ENCODE assay signal across 8 mouse cellular contexts in genomic region chr8:110720685-110721598, GRCm38 (mm10). TPM values are rescaled to one million over a fixed set of nuclear protein-coding genes. Genes with fewer than 3 reads are reported as not detected.
DNase-seq lines count a peak whose midpoint lies in the region; ATAC-seq and TF ChIP-seq lines count a peak whose summit lies in the region.

TSS of gene Mtss1l (plus strand) at chr8:110721476.

- H3K9me3 ChIP-seq in CH12.LX (replicated peaks; ENCODE audit: low read length) = no peaks in the 10 kb centered on the region
- H3K9me3 ChIP-seq in heart, embryonic 14.5 days (ENCODE audit: control insufficient read depth, low read length) = no peaks in the 10 kb centered on the region
- H3K9me3 ChIP-seq in liver, embryonic 16.5 days (replicated peaks; ENCODE audit: control insufficient read depth, low read length) = no peaks in the 10 kb centered on the region

- in situ Hi-C loops in CH12.LX (cut with MboI; ENCODE audit: low pct_ligation_motif_present, low pct_unique_long_range_greater_than_20kb, low sequenced_read_pairs) = loop anchor here (5.0 kb wide), 1 partner anchor 84 kb away; no protein-coding TSS in a partner anchor

- dilution Hi-C loops in CH12.LX (cut with MboI; ENCODE audit: extremely low pct_ligation_motif_present, extremely low pct_unique_long_range_greater_than_20kb, low sequenced_read_pairs) = no loop called here

- H3K27me3 ChIP-seq in CH12.LX (replicated peaks) = no peaks in the 10 kb centered on the region
- no peaks in the 10 kb centered on the region for H3K27me3 ChIP-seq in heart, embryonic 14.5 days (ENCODE audit: control insufficient read depth, insufficient read depth, low read length)
- H3K27me3 ChIP-seq in liver, embryonic 16.5 days (ENCODE audit: control insufficient read depth, insufficient read depth, low read depth, low read length) = peaks cover 29% of the 10 kb centered on the region

- H3K79me2 ChIP-seq in CH12.LX (replicated peaks; ENCODE audit: control insufficient read depth, extremely low read depth, insufficient read depth, poor library complexity, severe bottlenecking) = no peaks in the 10 kb centered on the region

- no peak for TF ChIP-seq POLR2A in CH12.LX (IDR thresholded peaks at IDR 0.05; ENCODE audit: low read depth, low read length)
- TF ChIP-seq POLR2A in bone marrow, adult 2 months (IDR thresholded peaks at IDR 0.05; ENCODE audit: borderline replicate concordance, control insufficient read depth, low read depth, low read length) = no peak

- peak within 1 kb of the TSS; percentile 92 for H3K4me2 ChIP-seq in CH12.LX (ENCODE audit: insufficient read depth, low read depth, poor library complexity, severe bottlenecking)
- H3K4me2 ChIP-seq in heart, embryonic 14.5 days (ENCODE audit: low read length) = peak within 1 kb of the TSS; percentile 81
- H3K4me2 ChIP-seq in liver, embryonic 16.5 days (ENCODE audit: low read depth, low read length) = peak within 1 kb of the TSS; percentile 58

- no peak within 1 kb of the TSS for H3K27ac ChIP-seq in CH12.LX (ENCODE audit: insufficient read depth, low read depth)
- peak within 1 kb of the TSS; percentile 21; the same call in 1 of the 2 replicates for H3K27ac ChIP-seq in bone marrow, adult 2 months (ENCODE audit: control insufficient read depth, insufficient read depth, low read depth, low read length, poor library complexity)
- H3K27ac ChIP-seq in heart, embryonic 14.5 days (replicated peaks in 1 of 2; ENCODE audit: control insufficient read depth in 1 of 2, insufficient read depth in 1 of 2, low read depth in 2 of 2, low read length in 2 of 2) = peak within 1 kb of the TSS; percentile 73 to 94
- no peak within 1 kb of the TSS for H3K27ac ChIP-seq in liver, embryonic 16.5 days (ENCODE audit: low read length)

- peak; percentile 77 for ATAC-seq in heart, embryonic 14.5 days (ENCODE audit: insufficient number of reproducible peaks, insufficient read depth, low FRiP score, low read depth)
- ATAC-seq in liver, embryonic 16.5 days (ENCODE audit: low read depth) = peak; percentile 57

- 9% methylated on average over 75 of the region's 75 CpGs for WGBS in bone marrow, adult 2 months
- 6% methylated on average over 72 of the region's 75 CpGs for WGBS in heart, embryonic 14.5 days
- 5% methylated on average over 69 of the region's 75 CpGs for WGBS in liver, embryonic 16.5 days (ENCODE audit: insufficient replicate concordance)

- TF ChIP-seq EP300 in CH12.LX (IDR thresholded peaks at IDR 0.05; ENCODE audit: low read length) = no peak

- no peak for DNase-seq in CH12.LX (ENCODE audit: extremely low read depth)
- DNase-seq in fibroblast of lung, adult 2 months (ENCODE audit: low read depth) = peak; percentile 78
- DNase-seq in kidney, postnatal 14 days = peak; percentile 91
- peak; percentile 60 for DNase-seq in ovary, postnatal 10 days (ENCODE audit: low spot score)
- peak; percentile 65 for DNase-seq in urinary bladder, postnatal 25 days (ENCODE audit: low spot score)

- no peak for TF ChIP-seq RAD21 in CH12.LX (IDR thresholded peaks at IDR 0.05; ENCODE audit: low read depth, low read length)

- peak within 1 kb of the TSS; percentile 12 to 71 (median 13) for H3K4me3 ChIP-seq in CH12.LX (replicated peaks in 1 of 3; ENCODE audit: low read depth in 2 of 3, low read length in 2 of 3, poor library complexity in 1 of 3)
- peak within 1 kb of the TSS; percentile 34 for H3K4me3 ChIP-seq in bone marrow, adult 2 months (replicated peaks; ENCODE audit: control insufficient read depth, low read depth, low read length)
- peak within 1 kb of the TSS; percentile 70 to 85 for H3K4me3 ChIP-seq in heart, embryonic 14.5 days (ENCODE audit: control insufficient read depth in 1 of 2, insufficient read depth in 1 of 2, low read depth in 1 of 2, low read length in 2 of 2)
- H3K4me3 ChIP-seq in liver, embryonic 16.5 days (ENCODE audit: low read depth, low read length) = peak within 1 kb of the TSS; percentile 62

- no peak for TF ChIP-seq CTCF in CH12.LX (conservative IDR thresholded peaks at IDR 0.05 in 1 of 2, IDR thresholded peaks at IDR 0.05 in 1 of 2; ENCODE audit: low read depth in 2 of 2, low read length in 2 of 2)
- TF ChIP-seq CTCF in bone marrow, adult 2 months (IDR thresholded peaks at IDR 0.05; ENCODE audit: control insufficient read depth, insufficient read depth, low read length) = no peak

- H3K9ac ChIP-seq in CH12.LX (ENCODE audit: insufficient read depth, low read depth) = peak within 1 kb of the TSS; percentile 30; the same call in 1 of the 2 replicates
- H3K9ac ChIP-seq in heart, embryonic 14.5 days (ENCODE audit: low read length) = peak within 1 kb of the TSS; percentile 96
- peak within 1 kb of the TSS; percentile 40; the same call in 1 of the 2 replicates for H3K9ac ChIP-seq in liver, embryonic 16.5 days (ENCODE audit: low read depth, low read length)

- H3K36me3 ChIP-seq in CH12.LX (replicated peaks in 1 of 2; ENCODE audit: control insufficient read depth in 1 of 2, insufficient read depth in 1 of 2, low read length in 1 of 2) = peaks cover 0 to 43% of the 10 kb centered on the region in 2 experiments
- H3K36me3 ChIP-seq in heart, embryonic 14.5 days (ENCODE audit: control insufficient read depth, insufficient read depth, low read length) = 0 out of 2 replicates have a peak, but pooled peaks cover 7% of the 10 kb centered on the region
- no peaks in the 10 kb centered on the region for H3K36me3 ChIP-seq in liver, embryonic 16.5 days (ENCODE audit: control insufficient read depth, insufficient read depth)

- H3K4me1 ChIP-seq in CH12.LX (ENCODE audit: control insufficient read depth in 1 of 2, insufficient read depth in 2 of 2) = no peaks in the 10 kb centered on the region
- H3K4me1 ChIP-seq in bone marrow, adult 2 months (ENCODE audit: control insufficient read depth, insufficient read depth, low read length) = no peaks in the 10 kb centered on the region
- peaks cover 47 to 77% of the 10 kb centered on the region in 2 experiments for H3K4me1 ChIP-seq in heart, embryonic 14.5 days (ENCODE audit: control insufficient read depth in 2 of 2, insufficient read depth in 2 of 2, low read length in 2 of 2)
- no peaks in the 10 kb centered on the region; the same call in 1 of the 2 replicates for H3K4me1 ChIP-seq in liver, embryonic 16.5 days (ENCODE audit: control insufficient read depth, low read depth, low read length)

TF ChIP-seq in CH12.LX, 34 proteins besides CTCF, POLR2A, EP300 and RAD21:
- TF ChIP-seq BHLHE40 (IDR thresholded peaks at IDR 0.05; ENCODE audit: low read depth, low read length) (0 out of 2 replicates have a peak, but pooled peaks have one; percentile 36), CHD1 (IDR thresholded peaks at IDR 0.05; ENCODE audit: low read depth, low read length) (no peak), SIN3A (IDR thresholded peaks at IDR 0.05; ENCODE audit: low read length) (0 out of 2 replicates have a peak, but pooled peaks have one; percentile 25), IRF4 (IDR thresholded peaks at IDR 0.05; ENCODE audit: low read depth, low read length) (no peak), MAZ (IDR thresholded peaks at IDR 0.05; ENCODE audit: low read depth, low read length) (peak; percentile 52; the same call in 1 of the 2 replicates), NRF1 (IDR thresholded peaks at IDR 0.05; ENCODE audit: low read depth, low read length) (peak; percentile 38; the same call in 1 of the 2 replicates), USF1 (IDR thresholded peaks at IDR 0.05; ENCODE audit: low read depth, low read length) (peak; percentile 78)

RNA-seq across cellular contexts. Expression of gene Mtss1l, which starts in this region (rescaled TPM):
- total RNA-seq in CH12.LX (2012; rRNA removed) (0.42 and 0.64 TPM in 2 replicates), CH12.LX (2014; rRNA removed) (not detected in 2 replicates)
- 0.66 and 0.79 TPM in 2 replicates for polyA plus RNA-seq in CH12.LX (2012; ENCODE audit: insufficient read length, low read depth)
- polyA plus RNA-seq in bone marrow, adult 2 months (2011; ENCODE audit: insufficient read depth, insufficient read length, low replicate concordance, missing spikeins) = 5.8 and 7.6 TPM in 2 replicates
- 17.2 and 17.6 TPM in 2 replicates for polyA plus RNA-seq in heart, embryonic 14.5 days (2014; fragmentation: Nextera tagmentation; extraction: Ambion mirVana)
- polyA plus RNA-seq in liver, embryonic 16.5 days (2015; fragmentation: Nextera tagmentation; extraction: Ambion mirVana) = 0.53 and 0.57 TPM in 2 replicates

Comparison
In these comparisons a context has a peak if more than half of its experiments do, and no peak if none do; other contexts are left out.
1. Peak in ATAC-seq, H3K4me3 ChIP-seq, H3K9ac ChIP-seq and H3K4me2 ChIP-seq in liver, embryonic 16.5 days; RNA of the gene not detected or under 1 TPM.
2. H3K27ac ChIP-seq: peak in bone marrow, adult 2 months (single experiment) and heart, embryonic 14.5 days (2 of 2); none in CH12.LX (single experiment) and liver, embryonic 16.5 days (single experiment).
3. H3K4me3 ChIP-seq: peak in every context shown above with its lines; median percentile 78 in heart, embryonic 14.5 days; 62 in liver, embryonic 16.5 days; 34 in bone marrow, adult 2 months; 13 in CH12.LX.
4. H3K9ac ChIP-seq: peak in every context shown above with its lines; median percentile 96 in heart, embryonic 14.5 days; 40 in liver, embryonic 16.5 days; 30 in CH12.LX.
5. Peak in every context shown above with its lines, with median percentiles within 50 percentile points of each other: H3K4me2 ChIP-seq.